Mouse (Mus musculus) intestine, embryonic 16.5 days (tissue): ENCODE measurements around the gene Sod1. TPM values are rescaled to one million over a fixed set of nuclear protein-coding genes. Genes with fewer than 3 reads are reported as not detected.

Source experiments
- ATAC-seq: fragments of 200-750 bp; cut with Nextera tagmentation; 2 replicates; pipeline ENCODE4 v1.8.0; 2017; ENCODE audit warnings: moderate TSS enrichment, moderate library complexity
- H3K27ac ChIP-seq: fragments of 300-500 bp; sonication (generic); 2 replicates; pipeline ENCODE4 v1.5.1; 2014; ENCODE audit warnings: mild to moderate bottlenecking, low read length
- H3K27me3 ChIP-seq: fragments of 300-500 bp; sonication (generic); replicated peaks from 2 replicates; pipeline ENCODE4 v1.6.1; 2014; ENCODE audit warnings: low read length, control low read depth, mixed read lengths; ENCODE audit not compliant: control insufficient read depth, insufficient read depth
- H3K36me3 ChIP-seq: fragments of 300-500 bp; sonication (generic); 2 replicates; pipeline ENCODE4 v1.6.1; 2014; ENCODE audit warnings: low read length, control low read depth; ENCODE audit not compliant: control insufficient read depth, insufficient read depth
- H3K4me1 ChIP-seq: fragments of 300-500 bp; sonication (generic); 2 replicates; pipeline ENCODE4 v1.6.1; 2014; ENCODE audit warnings: low read length, control low read depth, mixed read lengths; ENCODE audit not compliant: control insufficient read depth, insufficient read depth
- H3K4me2 ChIP-seq: fragments of 300-500 bp; sonication (generic); 2 replicates; pipeline ENCODE4 v1.6.1; 2014; ENCODE audit warnings: low read depth, low read length, control low read depth
- H3K4me3 ChIP-seq: fragments of 300-500 bp; sonication (generic); 2 replicates; pipeline ENCODE4 v1.5.1; 2014; ENCODE audit warnings: mild to moderate bottlenecking, low read length
- H3K9ac ChIP-seq: fragments of 300-500 bp; sonication (generic); 2 replicates; pipeline ENCODE4 v1.6.1; 2014; ENCODE audit warnings: low read depth, low read length
- H3K9me3 ChIP-seq: fragments of 300-500 bp; sonication (generic); 2 replicates; pipeline ENCODE4 v1.6.1; 2016; ENCODE audit warnings: low read length, control low read depth; ENCODE audit not compliant: control insufficient read depth
- WGBS: fragments of 180-500 bp; shearing (Covaris S2); extraction: QIAGEN DNeasy Blood & Tissue Kit; methylation state at CpG from one replicate; pipeline ENCODE4 v1.1.7; 2014; 5-methylcytosine and 5-hydroxymethylcytosine counted together
- polyA plus RNA-seq: library from polyadenylated mRNA; unstranded; fragments of >200 nt; fragmentation: Nextera tagmentation; extraction: Ambion mirVana; gene quantifications from 2 replicates; pipeline ENCODE4 v1.2.1, GENCODE M21; 2015

Gene Sod1
- 1,142 and 1,262 TPM in 2 replicates for polyA plus RNA-seq

- 2% methylated on average over 63 of the region's 63 CpGs for WGBS
Measured at GRCm38 (mm10) chr16:90220026-90220891, at the start of gene Sod1. Gene Sod1 (plus strand): TSS chr16:90220754.

GRCm38 (mm10) chr16:90171416-90171815 lies 49.1 kb upstream of the Sod1 start:
- Histone ChIP-seq H3K4me3 (no peak overlapping the region), H3K9ac (no peak overlapping the region), H3K9me3 (no peaks in the 10 kb centered on the region), H3K4me1 (no peaks in the 10 kb centered on the region), H3K27me3 (no peaks in the 10 kb centered on the region), H3K27ac (no peak overlapping the region), H3K4me2 (no peak overlapping the region), H3K36me3 (no peaks in the 10 kb centered on the region)
- no peak for ATAC-seq
- WGBS = 67% methylated on average over 8 of the region's 8 CpGs

More at GRCm38 (mm10) chr16:90220026-90220891, at the start of gene Sod1:
- Histone ChIP-seq H3K4me3 (peak within 1 kb of the TSS; percentile 95), H3K9ac (peak within 1 kb of the TSS; percentile 93), H3K4me2 (peak within 1 kb of the TSS; percentile 81), H3K9me3 (no peaks in the 10 kb centered on the region), H3K36me3 (peaks cover under 1% of the 10 kb centered on the region; the same call in 1 of the 2 replicates), H3K4me1 (peaks cover 11% of the 10 kb centered on the region), H3K27me3 (no peaks in the 10 kb centered on the region), H3K27ac (peak within 1 kb of the TSS; percentile 92)
- peak; percentile 93 for ATAC-seq

- H3K4me2 ChIP-seq = no peak overlapping the region
- H3K27me3 ChIP-seq = no peaks in the 10 kb centered on the region
- WGBS = 49% methylated on average over 10 of the region's 10 CpGs
- H3K9ac ChIP-seq = no peak overlapping the region
- ATAC-seq = no peak
- H3K4me1 ChIP-seq = 0 out of 2 replicates have a peak, but pooled peaks cover 2% of the 10 kb centered on the region
- no peaks in the 10 kb centered on the region for H3K36me3 ChIP-seq
- no peak overlapping the region for H3K4me3 ChIP-seq
- no peak overlapping the region for H3K27ac ChIP-seq
- no peaks in the 10 kb centered on the region for H3K9me3 ChIP-seq
Measured at GRCm38 (mm10) chr16:90176472-90176871, 44.1 kb upstream of the Sod1 start.

GRCm38 (mm10) chr16:90177425-90177824 lies 43.1 kb upstream of the Sod1 start:
- no peak for ATAC-seq
- Histone ChIP-seq H3K4me1 (0 out of 2 replicates have a peak, but pooled peaks cover 2% of the 10 kb centered on the region), H3K27me3 (no peaks in the 10 kb centered on the region), H3K27ac (no peak overlapping the region), H3K4me3 (no peak overlapping the region), H3K9ac (no peak overlapping the region), H3K36me3 (no peaks in the 10 kb centered on the region), H3K9me3 (no peaks in the 10 kb centered on the region), H3K4me2 (no peak overlapping the region)
- WGBS = 57% methylated on average over 8 of the region's 8 CpGs

- H3K4me1 ChIP-seq = 0 out of 2 replicates have a peak, but pooled peaks cover 2% of the 10 kb centered on the region
- no peak overlapping the region for H3K27ac ChIP-seq
- 92% methylated on average over 3 of the region's 3 CpGs for WGBS
- no peak overlapping the region for H3K4me2 ChIP-seq
- H3K27me3 ChIP-seq = no peaks in the 10 kb centered on the region
- ATAC-seq = no peak
- no peak overlapping the region for H3K4me3 ChIP-seq
- H3K36me3 ChIP-seq = no peaks in the 10 kb centered on the region
- no peak overlapping the region for H3K9ac ChIP-seq
- no peaks in the 10 kb centered on the region for H3K9me3 ChIP-seq
Measured at GRCm38 (mm10) chr16:90178404-90178803, 42.1 kb upstream of the Sod1 start.

GRCm38 (mm10) chr16:90179892-90180291 lies 40.7 kb upstream of the Sod1 start:
- Histone ChIP-seq H3K27ac (no peak overlapping the region), H3K9me3 (no peaks in the 10 kb centered on the region), H3K9ac (no peak overlapping the region), H3K36me3 (no peaks in the 10 kb centered on the region), H3K27me3 (no peaks in the 10 kb centered on the region), H3K4me2 (no peak overlapping the region), H3K4me1 (0 out of 2 replicates have a peak, but pooled peaks cover 7% of the 10 kb centered on the region), H3K4me3 (no peak overlapping the region)
- ATAC-seq = no peak
- WGBS = 86% methylated on average over 5 of the region's 5 CpGs

GRCm38 (mm10) chr16:90180975-90181374 lies 39.6 kb upstream of the Sod1 start:
- ATAC-seq = no peak
- H3K4me1 ChIP-seq = 0 out of 2 replicates have a peak, but pooled peaks cover 7% of the 10 kb centered on the region
- no peak overlapping the region for H3K4me2 ChIP-seq
- no peak overlapping the region for H3K27ac ChIP-seq
- H3K9ac ChIP-seq = no peak overlapping the region
- H3K9me3 ChIP-seq = no peaks in the 10 kb centered on the region
- WGBS = 77% methylated on average over 6 of the region's 6 CpGs
- H3K4me3 ChIP-seq = no peak overlapping the region
- H3K36me3 ChIP-seq = no peaks in the 10 kb centered on the region
- no peaks in the 10 kb centered on the region for H3K27me3 ChIP-seq

- ATAC-seq = no peak
- no peak overlapping the region for H3K4me3 ChIP-seq
Measured at GRCm38 (mm10) chr16:90181673-90182072, 38.9 kb upstream of the Sod1 start.

GRCm38 (mm10) chr16:90184135-90184534 lies 36.4 kb upstream of the Sod1 start:
- Histone ChIP-seq H3K4me2 (no peak overlapping the region), H3K27ac (no peak overlapping the region), H3K36me3 (no peaks in the 10 kb centered on the region), H3K9me3 (no peaks in the 10 kb centered on the region), H3K4me1 (peaks cover 10% of the 10 kb centered on the region; the same call in 1 of the 2 replicates), H3K4me3 (no peak overlapping the region), H3K9ac (no peak overlapping the region), H3K27me3 (no peaks in the 10 kb centered on the region)
- no peak; the same call in 1 of the 2 replicates for ATAC-seq
- 56% methylated on average over 6 of the region's 6 CpGs for WGBS

More at GRCm38 (mm10) chr16:90181673-90182072, 38.9 kb upstream of the Sod1 start:
- Histone ChIP-seq H3K9me3 (no peaks in the 10 kb centered on the region), H3K9ac (no peak overlapping the region), H3K27ac (no peak overlapping the region), H3K36me3 (no peaks in the 10 kb centered on the region), H3K27me3 (no peaks in the 10 kb centered on the region), H3K4me2 (no peak overlapping the region), H3K4me1 (0 out of 2 replicates have a peak, but pooled peaks cover 6% of the 10 kb centered on the region)
- WGBS = 91% methylated on average over 8 of the region's 8 CpGs
